Mouse (Mus musculus): ENCODE data around the gene Adprm. TPM values are rescaled to one million over a fixed set of nuclear protein-coding genes. Genes with fewer than 3 reads are reported as not detected.

The Adprm gene
- total RNA-seq, 1 experiment from 2014 or later, result 32.8 TPM

- ATAC-seq (replicated peaks; ENCODE audit: insufficient number of reproducible peaks, low FRiP score, low TSS enrichment, poor library complexity, severe bottlenecking), result no peak
Measured at GRCm38 (mm10) chr11:67078888-67079287, 26.5 kb upstream of the Adprm start.

GRCm38 (mm10) chr11:67078000-67078399, 25.6 kb upstream of the Adprm start, which contains the start of gene Myh3:
Gene Myh3, plus strand, starts transcription at chr11:67078300.
- no peak for ATAC-seq (replicated peaks; ENCODE audit: insufficient number of reproducible peaks, low FRiP score, low TSS enrichment, poor library complexity, severe bottlenecking)

- ATAC-seq (replicated peaks; ENCODE audit: insufficient number of reproducible peaks, low FRiP score, low TSS enrichment, poor library complexity, severe bottlenecking), result no peak
Measured at GRCm38 (mm10) chr11:67077435-67077834, 25.0 kb upstream of the Adprm start.

GRCm38 (mm10) chr11:67076781-67077180, 24.4 kb upstream of the Adprm start:
- ATAC-seq (replicated peaks; ENCODE audit: insufficient number of reproducible peaks, low FRiP score, low TSS enrichment, poor library complexity, severe bottlenecking), result no peak

GRCm38 (mm10) chr11:67075036-67075435, 22.6 kb upstream of the Adprm start:
- no peak for ATAC-seq (replicated peaks; ENCODE audit: insufficient number of reproducible peaks, low FRiP score, low TSS enrichment, poor library complexity, severe bottlenecking)

- ATAC-seq (replicated peaks; ENCODE audit: insufficient number of reproducible peaks, low FRiP score, low TSS enrichment, poor library complexity, severe bottlenecking), result no peak
Measured at GRCm38 (mm10) chr11:67072615-67073130, 20.3 kb upstream of the Adprm start.

- no peak for ATAC-seq (replicated peaks; ENCODE audit: insufficient number of reproducible peaks, low FRiP score, low TSS enrichment, poor library complexity, severe bottlenecking)
Measured at GRCm38 (mm10) chr11:67067741-67068140, 15.3 kb upstream of the Adprm start.

GRCm38 (mm10) chr11:67062726-67063125, 10.3 kb upstream of the Adprm start:
- no peak for ATAC-seq (replicated peaks; ENCODE audit: insufficient number of reproducible peaks, low FRiP score, low TSS enrichment, poor library complexity, severe bottlenecking)

GRCm38 (mm10) chr11:67061311-67061710, 8.9 kb upstream of the Adprm start:
- no peak for ATAC-seq (replicated peaks; ENCODE audit: insufficient number of reproducible peaks, low FRiP score, low TSS enrichment, poor library complexity, severe bottlenecking)

- ATAC-seq (replicated peaks; ENCODE audit: insufficient number of reproducible peaks, low FRiP score, low TSS enrichment, poor library complexity, severe bottlenecking), result no peak
Measured at GRCm38 (mm10) chr11:67054754-67055365, 2.5 kb upstream of the Adprm start.

GRCm38 (mm10) chr11:67051676-67052320, 596 bp downstream of the Adprm start:
- no peak for ATAC-seq (replicated peaks; ENCODE audit: insufficient number of reproducible peaks, low FRiP score, low TSS enrichment, poor library complexity, severe bottlenecking)

- ATAC-seq (replicated peaks; ENCODE audit: insufficient number of reproducible peaks, low FRiP score, low TSS enrichment, poor library complexity, severe bottlenecking), result no peak
Measured at GRCm38 (mm10) chr11:67049256-67049655, 3.1 kb downstream of the Adprm start.

- ATAC-seq (replicated peaks; ENCODE audit: insufficient number of reproducible peaks, low FRiP score, low TSS enrichment, poor library complexity, severe bottlenecking), result no peak
Measured at GRCm38 (mm10) chr11:67048496-67048895, 3.9 kb downstream of the Adprm start.

GRCm38 (mm10) chr11:67047199-67047598, 5.2 kb downstream of the Adprm start:
- ATAC-seq (replicated peaks; ENCODE audit: insufficient number of reproducible peaks, low FRiP score, low TSS enrichment, poor library complexity, severe bottlenecking), result peak; percentile 75

GRCm38 (mm10) chr11:67044959-67045358, 7.4 kb downstream of the Adprm start:
- ATAC-seq (replicated peaks; ENCODE audit: insufficient number of reproducible peaks, low FRiP score, low TSS enrichment, poor library complexity, severe bottlenecking), result no peak

GRCm38 (mm10) chr11:67043007-67043406, 9.4 kb downstream of the Adprm start:
- no peak for ATAC-seq (replicated peaks; ENCODE audit: insufficient number of reproducible peaks, low FRiP score, low TSS enrichment, poor library complexity, severe bottlenecking)

GRCm38 (mm10) chr11:67040483-67040882, 11.9 kb downstream of the Adprm start:
- ATAC-seq (replicated peaks; ENCODE audit: insufficient number of reproducible peaks, low FRiP score, low TSS enrichment, poor library complexity, severe bottlenecking), result no peak

- ATAC-seq (replicated peaks; ENCODE audit: insufficient number of reproducible peaks, low FRiP score, low TSS enrichment, poor library complexity, severe bottlenecking), result no peak
Measured at GRCm38 (mm10) chr11:67039799-67040198, 12.6 kb downstream of the Adprm start.

- no peak for ATAC-seq (replicated peaks; ENCODE audit: insufficient number of reproducible peaks, low FRiP score, low TSS enrichment, poor library complexity, severe bottlenecking)
Measured at GRCm38 (mm10) chr11:67036892-67037291, 15.5 kb downstream of the Adprm start.

- no peak for ATAC-seq (replicated peaks; ENCODE audit: insufficient number of reproducible peaks, low FRiP score, low TSS enrichment, poor library complexity, severe bottlenecking)
Measured at GRCm38 (mm10) chr11:67036229-67036628, 16.2 kb downstream of the Adprm start.
